Mouse (Mus musculus) skeletal muscle tissue, adult 2 months (tissue): ENCODE results near the gene Mllt10.

Experiments
- DNase-seq: peaks from one replicate; pipeline ENCODE4 v3.0.0-alpha.2; 2012; ENCODE audit warnings: low read depth, low spot score

Gene Mllt10

GRCm38 (mm10) chr2:18055016-18055928, at the start of gene Mllt10:
TSS of gene Mllt10 (plus strand) at chr2:18055237.
- DNase-seq: no peak

- DNase-seq: no peak
Observed at GRCm38 (mm10) chr2:18011226-18011625, 43.8 kb upstream of the Mllt10 start.

- DNase-seq: no peak
Observed at GRCm38 (mm10) chr2:18012866-18013265, 42.2 kb upstream of the Mllt10 start.

GRCm38 (mm10) chr2:18015581-18015980, 39.5 kb upstream of the Mllt10 start:
- no peak for DNase-seq

GRCm38 (mm10) chr2:18016639-18017038, 38.4 kb upstream of the Mllt10 start:
- DNase-seq: no peak

GRCm38 (mm10) chr2:18017321-18017720, 37.7 kb upstream of the Mllt10 start:
- DNase-seq: no peak

- DNase-seq: no peak
Observed at GRCm38 (mm10) chr2:18019122-18019521, 35.9 kb upstream of the Mllt10 start.

- DNase-seq: no peak
Observed at GRCm38 (mm10) chr2:18022886-18023285, 32.2 kb upstream of the Mllt10 start.

GRCm38 (mm10) chr2:18025116-18025515, 29.9 kb upstream of the Mllt10 start:
- DNase-seq: no peak

- DNase-seq: no peak
Observed at GRCm38 (mm10) chr2:18025781-18026115, 29.3 kb upstream of the Mllt10 start.

GRCm38 (mm10) chr2:18026116-18026947, 28.7 kb upstream of the Mllt10 start:
- no peak for DNase-seq

GRCm38 (mm10) chr2:18027448-18028139, 27.4 kb upstream of the Mllt10 start:
- peak; percentile 85 for DNase-seq

- DNase-seq: peak; percentile 70
Observed at GRCm38 (mm10) chr2:18028140-18029021, 26.7 kb upstream of the Mllt10 start.

- DNase-seq: no peak
Observed at GRCm38 (mm10) chr2:18029656-18030055, 25.4 kb upstream of the Mllt10 start.

- no peak for DNase-seq
Observed at GRCm38 (mm10) chr2:18030581-18030980, 24.5 kb upstream of the Mllt10 start.

- no peak for DNase-seq
Observed at GRCm38 (mm10) chr2:18031271-18031821, 23.7 kb upstream of the Mllt10 start.

GRCm38 (mm10) chr2:18031831-18032537, 23.1 kb upstream of the Mllt10 start:
- no peak for DNase-seq

- no peak for DNase-seq
Observed at GRCm38 (mm10) chr2:18032538-18032895, 22.5 kb upstream of the Mllt10 start.

- no peak for DNase-seq
Observed at GRCm38 (mm10) chr2:18033166-18034108, 21.6 kb upstream of the Mllt10 start.
